Mouse (Mus musculus): ENCODE measurements around the gene Pon3.

Gene Pon3

DNA sequence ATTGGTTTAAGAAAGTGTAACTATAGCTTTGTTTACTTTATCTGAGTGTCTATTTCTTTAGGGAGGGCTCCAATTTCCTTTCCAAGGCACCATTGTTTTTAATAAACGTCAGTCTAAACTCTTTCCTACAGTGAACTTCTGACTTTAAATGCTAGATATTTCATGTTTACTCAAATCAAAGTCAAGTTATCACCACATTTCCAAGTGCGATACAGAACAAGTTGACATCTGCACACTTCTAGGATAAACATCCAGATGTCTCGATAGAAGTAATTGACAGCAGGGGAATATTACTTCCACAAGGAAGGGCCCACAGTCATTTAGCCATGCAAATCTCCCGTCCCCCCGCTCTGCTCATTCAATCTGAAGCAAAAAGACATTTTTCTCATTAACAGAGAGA lies 21.9 kb upstream of the Pon3 start:
- DNase-seq (ENCODE audit: low read depth, low spot score), result no peak
- Histone ChIP-seq H3K36me3 (ENCODE audit: control insufficient read depth, insufficient read depth, low read length, poor library complexity, severe bottlenecking) (peaks cover 6% of the 10 kb centered on the region; the same call in 1 of the 2 replicates), H3K27me3 (ENCODE audit: control insufficient read depth, insufficient read depth, low read length, poor library complexity, severe bottlenecking) (no peaks in the 10 kb centered on the region)

DNA sequence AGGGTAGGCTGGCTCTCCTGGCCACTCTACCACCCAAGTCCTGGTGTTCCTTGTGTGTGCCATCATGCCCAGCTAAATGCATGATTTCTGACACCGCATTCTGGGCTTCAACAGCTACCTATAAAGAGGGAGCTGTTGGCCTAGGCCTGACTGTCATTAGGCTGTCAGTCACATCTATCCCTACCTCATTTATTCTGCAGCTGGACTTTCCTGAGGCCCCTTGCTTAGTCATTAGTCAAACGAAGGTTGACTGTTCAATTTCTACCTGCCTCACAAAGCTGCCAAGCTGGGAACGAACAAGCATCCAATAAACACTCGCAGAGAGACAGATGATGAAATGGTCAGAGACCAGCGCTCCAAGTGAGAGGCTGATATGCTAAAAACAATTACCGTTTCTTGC lies 13.6 kb upstream of the Pon3 start:
- Histone ChIP-seq H3K36me3 (ENCODE audit: control insufficient read depth, insufficient read depth, low read length, poor library complexity, severe bottlenecking) (peaks cover 14% of the 10 kb centered on the region), H3K27me3 (ENCODE audit: control insufficient read depth, insufficient read depth, low read length, poor library complexity, severe bottlenecking) (no peaks in the 10 kb centered on the region)
- no peak for DNase-seq (ENCODE audit: low read depth, low spot score)

DNA sequence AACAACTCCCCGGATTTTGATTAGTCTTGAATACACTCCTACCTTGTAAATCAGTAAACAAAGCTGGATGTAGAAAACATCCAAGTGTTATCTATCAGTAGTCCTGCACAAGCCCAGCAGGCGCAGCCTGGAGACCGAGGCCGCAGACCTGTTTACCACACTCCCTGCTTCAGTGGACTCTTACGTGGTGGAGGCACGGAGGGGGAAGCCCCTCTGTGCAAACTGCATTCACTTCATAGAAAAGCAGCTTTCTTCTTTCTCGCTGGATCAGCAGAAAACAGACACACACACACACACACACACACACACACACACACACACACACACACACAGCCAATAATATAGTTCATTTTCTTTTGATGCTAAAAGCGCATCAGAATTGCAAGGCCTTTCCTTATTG lies 8.7 kb upstream of the Pon3 start:
- DNase-seq (ENCODE audit: low read depth, low spot score), result peak; percentile 32
- Histone ChIP-seq H3K36me3 (ENCODE audit: control insufficient read depth, insufficient read depth, low read length, poor library complexity, severe bottlenecking) (peaks cover 7% of the 10 kb centered on the region), H3K27me3 (ENCODE audit: control insufficient read depth, insufficient read depth, low read length, poor library complexity, severe bottlenecking) (no peaks in the 10 kb centered on the region)

DNA sequence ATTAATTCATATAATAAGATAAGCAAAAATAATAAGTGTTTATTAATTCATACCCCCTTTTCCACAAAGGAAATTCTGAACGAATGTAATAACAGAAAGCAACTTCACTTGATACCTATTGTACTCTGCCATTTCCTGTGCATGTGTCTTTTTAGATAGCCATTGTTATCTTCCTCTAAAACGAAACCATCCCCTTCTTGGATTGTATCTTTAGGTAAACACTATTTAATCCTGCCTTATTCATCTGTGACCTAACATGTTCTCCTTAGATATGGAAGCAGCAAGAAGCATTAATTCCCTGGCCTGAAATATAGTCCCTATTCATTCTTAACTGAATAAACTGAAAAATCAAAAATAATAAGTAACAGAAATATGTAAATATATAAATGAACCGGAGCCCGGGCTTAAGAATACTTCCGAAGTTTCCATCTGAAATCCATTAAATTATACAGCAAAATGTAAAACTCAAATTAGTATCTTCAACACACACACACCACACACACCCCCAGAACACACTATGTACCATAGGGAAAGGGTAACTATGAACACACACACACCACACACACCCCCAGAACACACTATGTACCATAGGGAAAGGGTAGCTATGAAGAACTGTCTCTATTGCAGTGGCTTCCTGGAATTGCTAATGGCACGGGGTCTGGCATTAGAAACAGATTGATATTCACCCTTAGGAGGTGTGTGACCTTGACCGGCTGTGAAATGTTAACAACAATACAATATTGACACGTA lies 7.3 kb upstream of the Pon3 start:
- peaks cover 5% of the 10 kb centered on the region for H3K36me3 ChIP-seq (ENCODE audit: control insufficient read depth, insufficient read depth, low read length, poor library complexity, severe bottlenecking)
- no peak for DNase-seq (ENCODE audit: low read depth, low spot score)
- no peaks in the 10 kb centered on the region for H3K27me3 ChIP-seq (ENCODE audit: control insufficient read depth, insufficient read depth, low read length, poor library complexity, severe bottlenecking)

- no peak for DNase-seq (ENCODE audit: low read depth, low spot score)
- Histone ChIP-seq H3K27me3 (ENCODE audit: control insufficient read depth, insufficient read depth, low read length, poor library complexity, severe bottlenecking) (no peaks in the 10 kb centered on the region), H3K36me3 (ENCODE audit: control insufficient read depth, insufficient read depth, low read length, poor library complexity, severe bottlenecking) (peaks cover 5% of the 10 kb centered on the region)
These were observed 6.5 kb upstream of the Pon3 start for GRCm38 (mm10) chr6:5262322-5263249.

GRCm38 (mm10) chr6:5255291-5255690 lies 795 bp downstream of the Pon3 start:
- no peak for DNase-seq (ENCODE audit: low read depth, low spot score)
- no peaks in the 10 kb centered on the region for H3K36me3 ChIP-seq (ENCODE audit: control insufficient read depth, insufficient read depth, low read length, poor library complexity, severe bottlenecking)
- H3K27me3 ChIP-seq (ENCODE audit: control insufficient read depth, insufficient read depth, low read length, poor library complexity, severe bottlenecking), result no peaks in the 10 kb centered on the region

- H3K36me3 ChIP-seq (ENCODE audit: control insufficient read depth, insufficient read depth, low read length, poor library complexity, severe bottlenecking), result no peaks in the 10 kb centered on the region
- no peak for DNase-seq (ENCODE audit: low read depth, low spot score)
- no peaks in the 10 kb centered on the region for H3K27me3 ChIP-seq (ENCODE audit: control insufficient read depth, insufficient read depth, low read length, poor library complexity, severe bottlenecking)
These were observed 1.2 kb downstream of the Pon3 start for GRCm38 (mm10) chr6:5254869-5255268.

- no peaks in the 10 kb centered on the region for H3K27me3 ChIP-seq (ENCODE audit: control insufficient read depth, insufficient read depth, low read length, poor library complexity, severe bottlenecking)
- no peaks in the 10 kb centered on the region for H3K36me3 ChIP-seq (ENCODE audit: control insufficient read depth, insufficient read depth, low read length, poor library complexity, severe bottlenecking)
- DNase-seq (ENCODE audit: low read depth, low spot score), result no peak
These were observed 10.2 kb downstream of the Pon3 start for GRCm38 (mm10) chr6:5245926-5246325.

DNA sequence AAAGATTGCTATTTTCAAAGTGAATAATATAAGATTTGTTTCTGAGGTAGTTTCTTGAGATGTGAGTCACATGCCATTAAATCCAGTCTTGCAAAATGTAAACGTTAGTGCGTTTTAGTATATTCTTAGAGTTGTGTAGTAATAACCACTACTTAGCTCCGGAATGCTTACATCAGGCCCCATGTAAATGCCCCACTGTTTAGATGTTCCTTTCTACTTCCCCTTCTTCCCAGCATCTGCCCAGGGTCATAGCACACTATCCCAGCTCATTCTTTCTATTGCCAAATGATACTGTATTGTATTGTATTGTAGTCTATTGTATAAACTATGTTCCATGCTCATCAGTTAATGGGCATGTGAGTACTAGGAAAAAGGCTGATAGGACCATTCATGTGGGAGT lies 17.3 kb downstream of the Pon3 start:
- DNase-seq (ENCODE audit: low read depth, low spot score), result no peak
- Histone ChIP-seq H3K36me3 (ENCODE audit: control insufficient read depth, insufficient read depth, low read length, poor library complexity, severe bottlenecking) (no peaks in the 10 kb centered on the region), H3K27me3 (ENCODE audit: control insufficient read depth, insufficient read depth, low read length, poor library complexity, severe bottlenecking) (no peaks in the 10 kb centered on the region)

DNA sequence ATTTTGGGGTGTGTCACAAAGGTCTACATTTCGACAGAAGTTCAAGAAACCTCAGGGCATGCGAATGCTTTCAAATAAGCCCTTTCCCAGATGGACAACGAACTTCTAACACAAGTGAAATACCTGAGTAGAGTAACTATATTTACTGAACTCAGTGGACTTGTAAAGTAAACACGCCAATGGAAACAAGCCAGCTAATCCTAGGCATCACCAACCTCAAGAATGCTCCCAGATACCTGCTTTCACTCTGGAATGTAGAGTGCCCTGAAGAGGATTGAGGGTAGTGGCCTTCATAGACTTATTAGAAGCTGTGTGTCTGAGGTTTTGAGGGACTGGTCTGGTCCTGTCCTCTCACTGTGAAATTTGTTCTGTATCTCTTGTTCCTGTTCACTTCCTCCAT lies 18.6 kb downstream of the Pon3 start:
- DNase-seq (ENCODE audit: low read depth, low spot score), result no peak

GRCm38 (mm10) chr6:5236843-5237371 lies 19.2 kb downstream of the Pon3 start:
- no peak for DNase-seq (ENCODE audit: low read depth, low spot score)
- Histone ChIP-seq H3K27me3 (ENCODE audit: control insufficient read depth, insufficient read depth, low read length, poor library complexity, severe bottlenecking) (no peaks in the 10 kb centered on the region), H3K36me3 (ENCODE audit: control insufficient read depth, insufficient read depth, low read length, poor library complexity, severe bottlenecking) (no peaks in the 10 kb centered on the region)

More for the DNA sequence above, 18.6 kb downstream of the Pon3 start:
- Histone ChIP-seq H3K27me3 (ENCODE audit: control insufficient read depth, insufficient read depth, low read length, poor library complexity, severe bottlenecking) (no peaks in the 10 kb centered on the region), H3K36me3 (ENCODE audit: control insufficient read depth, insufficient read depth, low read length, poor library complexity, severe bottlenecking) (no peaks in the 10 kb centered on the region)

DNA sequence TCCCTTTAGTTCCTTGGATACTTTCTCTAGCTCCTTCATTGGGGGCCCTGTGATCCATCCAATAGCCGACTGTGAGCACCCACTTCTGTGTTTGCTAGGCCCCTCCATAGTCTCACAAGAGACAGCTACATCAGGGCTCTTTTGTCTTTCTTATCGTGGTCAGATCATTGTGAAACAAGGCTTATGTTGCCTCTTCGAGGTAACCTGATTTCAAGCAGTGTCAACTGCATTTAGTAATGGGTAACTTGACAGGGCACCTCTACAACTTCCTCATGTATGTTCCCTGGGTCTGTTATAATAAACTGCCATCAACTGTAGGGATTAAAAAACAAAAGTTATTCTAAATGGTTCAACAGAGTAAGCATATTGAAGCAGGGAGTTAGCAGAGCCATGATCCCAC lies 21.5 kb downstream of the Pon3 start:
- no peak for DNase-seq (ENCODE audit: low read depth, low spot score)
- no peaks in the 10 kb centered on the region for H3K27me3 ChIP-seq (ENCODE audit: control insufficient read depth, insufficient read depth, low read length, poor library complexity, severe bottlenecking)

GRCm38 (mm10) chr6:5233812-5234211 lies 22.3 kb downstream of the Pon3 start:
- Histone ChIP-seq H3K36me3 (ENCODE audit: control insufficient read depth, insufficient read depth, low read length, poor library complexity, severe bottlenecking) (no peaks in the 10 kb centered on the region), H3K27me3 (ENCODE audit: control insufficient read depth, insufficient read depth, low read length, poor library complexity, severe bottlenecking) (no peaks in the 10 kb centered on the region)
- no peak for DNase-seq (ENCODE audit: low read depth, low spot score)

More for the DNA sequence above, 21.5 kb downstream of the Pon3 start:
- no peaks in the 10 kb centered on the region for H3K36me3 ChIP-seq (ENCODE audit: control insufficient read depth, insufficient read depth, low read length, poor library complexity, severe bottlenecking)

DNA sequence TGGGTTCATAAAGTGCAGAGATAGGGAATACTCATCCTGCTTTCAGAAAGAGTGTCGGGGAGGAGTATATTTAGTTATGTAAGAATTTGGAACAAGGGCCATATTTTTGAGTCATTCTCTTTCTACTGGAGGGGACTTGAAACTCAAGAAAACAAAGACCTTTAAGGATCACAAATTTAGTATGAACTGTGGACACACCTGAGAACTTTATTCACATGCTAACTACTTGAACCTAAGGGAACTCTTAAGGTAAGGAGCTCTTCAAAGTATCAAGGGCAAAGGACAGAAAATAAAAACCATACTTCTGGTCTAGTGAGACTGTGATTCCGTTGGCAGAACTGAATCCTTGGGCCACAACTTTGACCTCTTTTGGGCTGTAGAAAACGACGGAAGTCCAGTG lies 24.1 kb downstream of the Pon3 start:
- DNase-seq (ENCODE audit: low read depth, low spot score), result no peak
- H3K27me3 ChIP-seq (ENCODE audit: control insufficient read depth, insufficient read depth, low read length, poor library complexity, severe bottlenecking), result no peaks in the 10 kb centered on the region
- no peaks in the 10 kb centered on the region for H3K36me3 ChIP-seq (ENCODE audit: control insufficient read depth, insufficient read depth, low read length, poor library complexity, severe bottlenecking)

- Histone ChIP-seq H3K36me3 (ENCODE audit: control insufficient read depth, insufficient read depth, low read length, poor library complexity, severe bottlenecking) (no peaks in the 10 kb centered on the region), H3K27me3 (ENCODE audit: control insufficient read depth, insufficient read depth, low read length, poor library complexity, severe bottlenecking) (no peaks in the 10 kb centered on the region)
- no peak for DNase-seq (ENCODE audit: low read depth, low spot score)
These were observed 25.8 kb downstream of the Pon3 start for GRCm38 (mm10) chr6:5230261-5230660.
